Mouse (Mus musculus): ENCODE results near the gene Emid1.

Gene Emid1

DNA sequence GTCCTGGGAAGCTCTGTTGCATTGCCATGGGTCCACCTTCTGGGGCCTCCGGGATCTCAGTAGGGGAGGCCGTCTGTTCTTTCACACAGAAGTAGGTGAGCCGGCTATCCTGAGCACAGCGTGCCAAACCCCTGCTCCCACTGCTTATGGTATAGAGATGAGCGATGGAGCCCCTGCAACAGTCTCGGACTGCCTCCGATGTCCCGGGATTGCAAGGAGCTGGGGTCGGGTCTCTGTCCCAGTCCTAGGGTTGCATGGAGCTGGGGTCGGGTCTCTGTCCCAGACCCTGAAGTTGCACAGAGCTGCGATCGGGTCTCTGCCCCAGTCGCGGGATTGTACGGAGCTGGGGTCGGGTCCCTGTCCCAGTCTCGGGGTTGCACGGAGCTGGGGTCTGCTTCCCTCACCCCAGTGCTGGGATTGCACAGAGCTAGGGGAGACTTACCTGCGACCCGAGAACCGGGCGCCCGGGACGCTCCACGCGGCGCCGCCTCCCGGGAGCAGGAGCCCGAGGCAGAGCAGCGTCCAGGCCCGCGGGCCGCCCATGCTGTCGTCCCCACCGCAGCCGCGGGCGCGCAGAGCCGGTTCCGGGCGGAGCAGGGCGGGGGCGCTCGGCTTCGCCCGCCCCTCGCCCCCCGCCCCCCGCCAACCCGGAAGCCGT, at the start of gene Emid1:
TSS of gene Emid1 (minus strand) at position 578 of the 658 bp plus-strand sequence.
- no peak for DNase-seq (ENCODE audit: low spot score)

DNA sequence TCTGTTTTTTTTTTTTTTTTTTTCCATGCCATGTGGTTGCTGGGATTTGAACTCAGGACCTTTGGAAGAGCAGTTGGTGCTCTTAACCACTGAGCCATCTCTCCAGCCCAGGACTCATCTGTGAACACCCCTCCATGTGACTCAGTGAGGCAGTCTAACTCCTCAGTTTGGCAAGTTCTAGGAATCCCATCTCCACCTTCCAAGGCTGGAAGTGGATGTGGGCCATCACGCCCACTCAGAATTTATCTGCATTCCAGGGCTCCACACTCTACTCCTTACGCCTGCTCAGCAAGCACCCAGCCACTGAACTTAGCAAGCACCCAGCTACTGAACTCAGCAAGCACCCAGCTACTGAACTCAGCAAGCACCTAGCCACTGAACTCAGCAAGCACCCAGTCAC, 47.8 kb upstream of the Emid1 start:
- DNase-seq (ENCODE audit: low spot score), result no peak

DNA sequence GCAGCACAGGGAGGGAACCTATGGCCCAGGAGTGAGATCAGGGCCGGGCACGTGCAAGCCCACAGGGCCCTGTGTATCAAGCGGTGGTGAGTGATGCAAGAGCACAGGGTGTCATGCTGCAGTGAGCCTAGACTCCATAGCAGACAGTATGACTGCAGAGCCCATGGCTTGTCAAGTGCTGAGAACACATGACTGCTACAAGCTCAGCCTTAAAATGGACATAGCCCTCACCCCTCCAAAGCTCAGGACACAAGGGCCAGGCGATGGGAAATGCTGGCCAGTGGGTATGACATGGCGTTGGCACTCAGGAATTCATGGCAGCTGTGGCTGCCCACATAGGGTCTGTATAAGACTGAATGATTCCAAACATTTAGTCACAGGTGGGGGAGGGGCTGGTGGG, 45.0 kb upstream of the Emid1 start:
- DNase-seq (ENCODE audit: low spot score), result no peak

DNA sequence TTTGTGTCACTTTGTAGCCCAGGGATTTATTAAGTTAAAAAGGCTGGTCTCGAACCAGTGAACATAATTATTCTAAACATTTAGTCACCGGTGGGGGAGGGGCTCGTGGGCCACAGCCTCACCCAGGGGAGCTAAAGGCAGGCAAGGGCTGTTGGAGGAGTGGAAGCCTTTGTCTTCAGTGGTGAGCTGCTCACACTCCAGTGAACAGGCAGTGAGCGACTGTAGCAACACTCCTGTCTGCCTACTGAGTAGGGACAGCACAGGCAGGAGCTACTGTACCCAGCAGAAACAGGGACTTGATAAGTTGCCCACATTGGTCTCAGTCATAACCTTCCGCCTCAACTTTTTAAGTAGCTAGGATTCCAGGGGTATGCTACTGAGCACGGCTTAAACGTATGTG, 44.5 kb upstream of the Emid1 start:
- DNase-seq (ENCODE audit: low spot score), result no peak

DNA sequence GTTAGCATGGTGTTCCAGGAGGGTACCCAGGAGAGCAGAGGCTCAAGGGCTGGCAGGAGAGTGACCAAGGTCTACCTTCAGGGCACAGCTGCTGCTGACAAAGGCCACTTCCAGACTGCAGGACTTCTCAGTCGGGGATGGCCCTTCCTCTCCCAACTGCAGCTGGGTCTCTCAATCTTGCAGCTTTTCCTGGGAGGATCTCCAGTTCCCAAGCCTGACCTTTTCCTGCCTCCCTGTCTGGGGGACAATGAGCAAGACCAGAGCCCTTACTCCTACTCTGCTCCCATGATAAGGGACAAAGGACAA, 41.5 kb upstream of the Emid1 start:
- no peak for DNase-seq (ENCODE audit: low spot score)

DNA sequence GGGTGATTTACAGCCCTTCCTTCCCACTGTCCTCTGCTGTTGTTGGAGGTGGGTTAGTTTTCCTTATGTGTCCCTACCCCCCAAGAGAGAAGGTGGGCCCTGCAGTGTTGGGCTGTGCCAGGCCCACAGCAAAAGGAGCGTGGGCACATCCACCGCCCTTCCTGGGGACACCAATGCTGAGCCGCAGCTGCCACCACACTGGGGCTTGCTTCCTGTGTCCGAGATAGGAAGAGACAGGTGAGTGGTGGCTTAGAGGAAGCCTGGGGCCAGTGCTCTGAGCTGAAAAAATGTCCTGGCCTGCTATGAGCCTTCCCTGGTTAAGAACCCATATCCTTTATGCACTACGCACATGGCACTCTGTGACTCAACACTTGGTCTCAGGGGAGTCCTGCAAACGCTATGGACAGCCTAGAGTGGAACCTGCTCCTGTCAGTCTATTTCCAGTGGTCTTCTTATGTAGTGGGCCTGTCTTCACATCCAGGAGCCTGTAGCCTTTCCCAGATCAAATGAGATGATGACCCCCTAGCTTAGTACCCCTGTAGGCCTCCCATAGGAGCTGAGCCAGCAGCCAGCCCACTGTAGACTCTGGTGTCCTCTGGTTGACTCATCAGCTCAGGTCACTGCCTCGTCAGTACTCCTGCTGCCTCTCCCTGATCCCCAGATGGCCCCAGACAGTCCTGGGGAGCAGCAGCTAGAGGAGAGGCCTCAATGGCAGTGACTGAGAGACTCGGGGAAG, 41.0 kb upstream of the Emid1 start:
- DNase-seq (ENCODE audit: low spot score), result no peak

DNA sequence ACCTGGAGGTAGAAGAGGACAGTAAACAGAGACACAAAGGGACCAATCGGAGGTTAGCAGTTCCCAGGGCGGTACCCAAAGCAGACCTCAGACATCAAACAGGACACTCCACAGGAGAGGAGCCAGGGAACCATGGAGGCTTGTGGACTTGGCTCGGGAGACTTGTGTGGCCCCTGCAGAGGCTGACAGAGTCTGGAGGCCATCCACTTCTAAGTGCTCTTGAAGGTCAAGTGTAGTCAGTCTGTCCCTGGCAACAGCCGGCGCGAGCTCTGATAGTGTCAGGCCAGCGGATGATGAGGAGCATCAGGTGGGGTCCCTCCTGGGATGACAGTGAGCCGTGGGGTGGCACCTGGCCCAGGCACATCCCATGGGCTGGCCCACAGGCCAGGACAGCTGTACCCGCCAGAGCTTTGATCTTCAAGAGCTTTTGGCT, 40.0 kb upstream of the Emid1 start:
- DNase-seq (ENCODE audit: low spot score), result no peak

DNA sequence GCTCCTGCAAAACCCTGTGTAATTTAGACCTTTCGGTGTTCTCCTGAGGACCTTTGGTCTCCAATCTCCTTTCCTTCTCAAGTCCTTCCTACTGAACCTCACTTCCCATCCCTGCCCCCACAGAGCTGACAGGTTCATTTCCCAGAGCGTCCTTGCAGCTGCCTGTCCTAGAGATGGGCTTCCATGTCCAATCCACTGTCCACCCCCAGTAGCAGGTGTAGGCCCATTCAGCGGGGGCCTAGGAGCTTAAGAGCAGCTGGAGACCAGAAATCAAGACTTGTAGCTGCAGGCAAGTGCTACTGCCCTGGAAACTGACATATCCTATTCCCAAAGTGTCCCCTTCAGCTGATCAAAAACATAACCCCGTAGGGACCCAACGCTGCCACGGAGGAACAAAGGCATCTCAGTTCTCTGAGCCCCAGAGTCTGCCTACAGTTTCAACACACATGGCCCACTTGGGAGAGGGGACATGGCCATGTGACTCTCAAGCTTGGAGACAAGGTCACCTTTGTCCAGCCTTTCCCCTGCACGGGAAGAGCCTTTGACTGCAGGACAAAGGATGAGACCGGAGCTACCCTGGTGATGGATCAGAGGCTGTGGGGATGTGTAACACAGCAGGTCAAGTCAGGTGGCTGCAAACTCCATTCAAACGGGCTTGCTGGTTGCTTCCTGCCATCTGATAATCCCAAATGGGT, 37.3 kb upstream of the Emid1 start:
- DNase-seq (ENCODE audit: low spot score), result no peak

DNA sequence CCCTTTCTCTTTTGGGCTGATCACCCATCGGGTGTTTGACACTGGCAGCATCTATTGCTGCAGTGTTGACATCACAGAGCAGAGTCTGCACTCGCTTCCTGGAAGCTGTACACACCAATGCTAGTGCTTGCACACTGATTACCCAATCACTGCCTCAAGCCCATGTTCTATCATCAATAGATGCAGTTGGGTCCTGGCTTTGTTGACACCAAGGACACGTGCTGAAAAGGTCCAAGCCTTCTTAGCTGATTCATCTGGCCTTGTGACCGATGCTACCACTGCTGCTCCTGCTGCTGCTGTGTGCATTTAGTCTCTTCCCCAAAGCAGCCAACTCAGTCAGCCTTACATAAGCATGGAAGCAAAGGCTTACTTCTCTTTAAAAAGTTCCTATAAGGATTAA, 36.1 kb upstream of the Emid1 start:
- DNase-seq (ENCODE audit: low spot score), result no peak

DNA sequence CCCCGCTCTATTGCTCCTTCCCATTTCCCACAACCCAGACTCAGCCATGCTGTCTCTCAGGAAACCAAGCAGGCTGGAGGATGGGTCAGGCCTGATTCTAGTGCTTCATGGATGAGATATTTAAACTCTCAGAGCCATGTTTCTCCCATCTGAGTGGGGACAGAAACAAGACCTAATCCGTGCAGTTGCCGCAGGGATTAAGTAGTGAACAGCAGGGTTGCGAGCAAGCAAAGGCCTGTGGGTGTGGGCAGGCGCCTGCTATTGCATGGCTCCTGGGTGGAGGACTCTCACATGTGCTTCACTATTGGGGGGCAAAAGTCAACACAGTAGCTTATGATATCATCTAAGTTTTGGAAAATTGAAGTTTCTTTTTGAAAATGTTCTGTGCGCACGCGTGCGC, 32.8 kb upstream of the Emid1 start:
- DNase-seq (ENCODE audit: low spot score), result no peak

DNA sequence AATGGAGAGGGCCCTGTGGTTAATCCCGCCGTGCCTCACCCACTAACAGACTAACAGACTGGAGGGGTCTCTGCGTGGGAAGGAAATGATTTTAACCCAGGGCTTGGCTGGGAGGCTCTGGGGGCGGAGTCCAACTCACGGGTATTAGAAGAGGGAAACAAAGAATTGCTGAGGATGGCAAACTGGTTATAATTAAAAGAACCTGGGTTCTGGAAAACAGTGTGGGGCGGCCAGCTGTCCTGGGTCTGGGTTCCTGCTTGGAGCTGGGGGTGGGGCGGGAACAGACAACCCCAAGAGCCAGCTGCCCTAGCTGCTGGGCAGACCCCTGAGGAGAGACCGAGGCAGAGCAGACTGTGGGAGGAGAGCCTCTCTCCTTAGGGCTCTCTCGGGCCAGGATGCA, 32.2 kb upstream of the Emid1 start:
- DNase-seq (ENCODE audit: low spot score), result no peak

DNA sequence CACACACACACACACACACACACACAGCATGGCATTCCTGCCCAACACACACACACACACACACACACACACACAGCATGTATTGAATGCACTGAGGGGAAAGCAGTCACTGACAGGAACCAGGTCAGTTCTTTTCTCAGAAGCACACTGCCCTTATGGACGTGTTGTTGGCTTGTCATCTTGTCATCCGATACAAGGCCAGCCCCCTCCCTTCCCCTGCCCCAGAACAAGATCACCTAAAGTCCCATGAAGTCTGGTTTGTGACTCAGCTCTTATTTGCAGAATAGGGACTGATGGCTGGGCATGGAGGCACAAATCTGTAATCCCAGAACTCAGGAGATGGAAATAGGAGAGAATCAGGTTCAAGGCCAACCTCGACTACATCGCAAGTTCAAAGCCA, 30.8 kb upstream of the Emid1 start:
- DNase-seq (ENCODE audit: low spot score), result no peak

DNA sequence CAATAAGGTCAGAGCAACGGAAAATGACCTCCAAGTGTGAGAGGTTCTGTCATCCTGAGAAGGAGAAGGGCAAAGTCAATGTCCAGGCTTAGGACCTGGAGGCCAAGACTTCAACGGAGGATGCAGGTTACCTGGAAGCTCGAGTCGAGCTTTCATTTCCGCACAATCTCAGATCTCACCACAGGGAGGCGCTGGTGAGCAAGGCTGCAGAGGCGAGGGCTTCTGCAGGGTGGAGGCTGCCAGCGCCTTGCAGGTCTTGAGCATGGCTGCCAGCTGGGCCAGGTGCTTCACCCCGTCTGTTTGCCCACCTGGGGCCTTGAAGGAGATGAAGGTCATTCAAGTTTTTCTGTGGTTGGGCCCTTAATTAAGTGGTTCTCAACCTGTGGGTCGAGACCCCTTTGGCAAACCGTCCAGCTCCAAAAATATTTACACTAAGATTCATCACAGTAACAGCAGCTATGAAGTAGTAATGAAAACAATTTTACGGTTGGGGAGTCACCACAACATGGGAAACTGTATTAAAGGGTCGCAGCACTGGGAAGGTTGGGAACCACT, 29.9 kb upstream of the Emid1 start:
- DNase-seq (ENCODE audit: low spot score), result peak; percentile 72

DNA sequence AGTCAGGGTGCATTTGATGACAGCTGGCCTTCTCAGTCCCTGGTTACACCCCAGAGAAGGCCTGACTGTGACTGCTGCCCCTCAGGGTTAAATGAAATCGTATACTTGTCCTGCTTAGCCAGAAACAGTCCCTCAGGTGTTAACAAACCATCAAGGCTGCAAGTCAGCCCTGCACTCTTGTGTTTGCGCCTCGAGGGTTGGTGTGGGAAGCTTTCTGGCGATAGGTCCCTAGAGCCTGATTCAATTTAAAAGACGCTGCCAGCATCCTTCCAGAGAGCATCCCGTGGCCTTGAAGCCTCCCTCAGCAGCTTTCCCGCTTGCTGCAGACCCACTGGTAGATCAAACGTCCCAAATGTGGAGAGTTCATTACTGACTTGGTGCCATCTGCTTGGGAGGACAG, 27.3 kb upstream of the Emid1 start:
- DNase-seq (ENCODE audit: low spot score), result no peak

DNA sequence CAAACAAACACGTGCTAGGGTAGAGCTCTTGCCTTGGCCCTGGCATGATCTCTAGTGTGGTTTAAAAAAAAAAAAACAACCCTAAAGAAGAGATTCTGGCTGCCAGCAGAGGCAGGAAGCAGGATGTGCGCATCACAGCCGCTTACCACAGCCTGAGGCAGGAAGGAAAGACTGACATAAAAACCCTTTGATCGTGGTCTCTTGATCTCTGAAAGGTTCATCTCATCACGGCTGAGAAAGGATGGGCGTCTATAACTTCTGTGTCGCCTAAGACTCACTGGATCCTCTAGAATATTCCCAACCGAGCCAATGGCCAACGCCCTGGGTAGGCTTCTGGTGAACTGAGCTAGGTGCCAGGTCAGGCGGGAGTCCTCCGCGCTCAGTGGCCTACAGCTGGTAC, 25.1 kb upstream of the Emid1 start:
- no peak for DNase-seq (ENCODE audit: low spot score)

DNA sequence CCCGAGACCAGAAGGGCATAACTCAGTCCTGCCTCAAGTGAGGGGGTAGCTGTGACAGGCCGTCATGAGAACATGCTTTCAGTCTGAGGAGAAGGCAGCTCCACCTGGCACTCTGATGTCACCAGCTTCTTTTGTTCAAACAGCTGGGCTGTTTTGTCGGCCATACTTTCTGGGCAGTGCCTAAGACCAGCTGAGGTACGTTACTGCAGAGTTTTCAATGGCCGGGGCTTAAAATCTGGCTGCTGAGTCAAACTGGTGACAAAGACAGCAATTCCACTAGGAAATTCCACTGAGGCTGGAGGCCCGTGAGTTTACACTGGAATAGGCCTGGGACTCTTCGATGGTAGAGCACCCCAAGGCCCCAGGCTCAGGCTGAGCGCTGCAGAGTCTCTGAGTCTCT, 24.6 kb upstream of the Emid1 start:
- DNase-seq (ENCODE audit: low spot score), result no peak

DNA sequence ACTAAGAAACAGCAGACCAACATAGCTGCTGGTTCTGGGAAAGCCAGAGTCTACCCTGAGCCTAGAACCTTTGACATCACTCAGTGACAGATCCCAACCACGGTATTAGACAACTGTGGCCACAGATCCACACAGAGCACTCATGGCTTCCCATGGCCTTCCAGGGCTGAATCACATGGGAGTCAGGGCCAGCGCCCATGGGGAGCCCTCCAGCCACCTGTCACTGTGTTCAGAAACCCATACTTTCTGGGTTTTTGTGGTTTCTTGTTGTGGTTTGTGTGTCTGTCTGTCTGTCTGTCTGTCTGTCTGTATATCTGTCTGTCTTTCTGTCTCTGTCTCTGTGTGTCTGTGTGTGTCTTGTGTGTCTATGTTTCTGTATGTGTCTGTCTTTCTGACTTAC, 23.8 kb upstream of the Emid1 start:
- DNase-seq (ENCODE audit: low spot score), result no peak

DNA sequence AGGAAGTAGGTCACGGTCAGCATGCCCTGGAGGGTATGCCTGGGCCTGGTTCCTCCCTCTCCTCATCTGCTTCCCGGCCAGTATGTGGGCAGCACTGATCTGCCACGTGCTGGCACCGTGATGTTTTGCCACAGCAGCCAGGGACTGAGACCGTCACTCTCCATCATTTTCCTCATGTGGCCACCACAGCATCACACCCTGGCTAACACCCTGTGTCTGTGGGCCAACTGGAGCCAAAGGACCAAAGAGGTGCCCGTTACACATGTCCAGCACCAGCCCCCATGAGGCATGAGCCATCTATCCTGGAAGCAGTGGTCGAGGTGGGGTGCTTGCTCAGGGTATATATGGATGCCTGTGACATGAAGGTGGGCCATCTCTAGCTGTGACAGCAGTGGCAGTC, 23.1 kb upstream of the Emid1 start:
- no peak for DNase-seq (ENCODE audit: low spot score)

DNA sequence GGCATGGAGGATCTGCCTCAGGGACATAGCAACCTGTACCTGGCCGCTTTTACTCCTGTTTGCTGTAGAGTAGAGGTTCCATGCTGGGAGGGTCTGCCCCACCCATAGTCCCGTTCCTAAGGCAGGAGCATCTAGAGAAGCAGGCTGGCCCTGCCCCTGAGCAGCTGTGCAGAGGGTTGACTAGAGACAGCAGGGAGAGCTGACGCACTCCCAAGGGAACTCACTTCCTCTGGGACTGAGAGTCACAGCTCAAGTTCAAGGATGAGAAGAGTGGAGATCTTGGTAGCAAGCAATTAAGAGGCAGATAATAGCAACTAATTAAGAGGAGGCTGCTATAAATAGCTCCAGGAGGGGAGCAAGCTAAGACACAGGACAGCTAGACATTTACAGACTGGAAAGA, 20.8 kb upstream of the Emid1 start:
- DNase-seq (ENCODE audit: low spot score), result no peak

DNA sequence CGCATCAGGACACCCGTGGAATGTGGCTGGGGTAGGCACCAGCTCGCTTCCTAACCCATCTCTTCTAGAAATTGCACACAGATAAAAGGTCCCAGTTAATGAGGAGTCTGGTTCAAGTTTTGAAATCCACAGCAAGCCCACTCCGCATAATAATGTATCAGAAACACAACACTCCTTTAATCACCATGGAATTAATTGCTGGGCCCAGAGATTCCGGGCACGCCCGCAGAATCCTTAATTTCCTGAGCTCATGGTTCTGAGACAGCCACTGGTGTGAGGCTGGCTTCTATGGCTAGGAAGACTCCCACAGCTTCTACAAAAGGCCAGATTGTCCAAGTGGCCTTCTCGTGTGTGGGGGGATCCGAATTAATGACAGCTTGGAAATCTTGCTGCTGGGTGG, 15.3 kb upstream of the Emid1 start:
- peak; percentile 39 for DNase-seq (ENCODE audit: low spot score)

DNA sequence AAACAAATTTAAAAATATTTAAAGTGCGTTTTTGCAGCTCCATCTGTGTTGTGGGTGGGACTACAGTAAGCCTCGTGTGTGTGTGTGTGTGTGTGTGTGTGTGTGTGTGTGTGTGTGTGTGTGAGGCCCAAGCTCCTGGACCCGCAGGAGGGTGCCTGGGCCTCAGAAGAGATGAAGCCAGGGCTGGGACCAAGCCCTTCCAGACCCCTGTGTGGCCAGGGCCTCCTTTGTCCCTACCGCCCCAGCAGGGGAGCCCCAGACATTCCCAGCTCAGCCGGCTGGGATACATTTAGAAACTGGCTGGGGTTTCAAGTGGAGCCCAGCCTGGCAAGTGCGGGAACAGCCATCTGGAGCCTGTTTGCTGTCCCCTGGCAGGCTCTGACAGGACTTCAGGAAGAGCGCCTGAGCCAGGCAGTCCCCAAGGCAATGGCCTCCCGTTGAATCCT, 13.4 kb upstream of the Emid1 start:
- DNase-seq (ENCODE audit: low spot score), result peak; percentile 79

DNA sequence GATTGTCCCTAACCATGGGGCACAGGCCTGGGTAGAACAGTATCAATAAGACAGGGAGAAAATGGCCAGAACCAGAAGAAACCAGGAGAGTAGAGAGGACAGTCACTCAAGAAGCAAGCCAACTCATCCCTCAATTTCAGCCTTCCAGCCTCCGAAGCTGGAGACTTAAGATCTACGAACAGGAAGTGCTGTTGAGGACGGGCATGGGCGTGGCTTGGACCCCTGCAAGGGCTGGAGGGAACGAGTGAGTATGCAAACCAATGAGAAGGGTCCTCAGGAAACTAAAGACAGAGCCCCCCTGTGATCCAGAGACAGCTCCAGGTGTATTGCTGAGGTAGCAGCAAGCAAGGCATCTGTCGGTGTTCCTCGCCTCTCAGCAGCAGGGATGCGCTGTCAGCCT, 12.3 kb upstream of the Emid1 start:
- DNase-seq (ENCODE audit: low spot score), result no peak

DNA sequence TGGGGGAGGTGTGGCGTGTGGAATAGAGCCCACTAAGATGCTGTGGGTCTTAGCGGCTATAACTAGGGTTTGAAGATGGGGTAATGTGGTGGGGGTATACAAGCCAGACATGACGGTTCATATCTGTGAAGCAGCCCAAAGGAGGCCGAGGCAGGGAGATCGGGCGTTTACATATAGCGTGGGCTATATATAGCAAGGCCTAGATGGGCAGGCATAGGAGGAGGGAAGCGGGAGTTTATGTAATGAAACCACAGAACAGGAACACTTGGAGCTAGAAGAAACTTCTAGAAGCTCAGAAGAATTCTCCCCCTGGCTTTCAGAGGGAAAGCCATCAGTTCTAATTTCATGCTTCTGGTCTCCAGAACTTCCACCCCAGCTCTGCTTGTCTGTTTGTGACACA, 11.4 kb upstream of the Emid1 start:
- DNase-seq (ENCODE audit: low spot score), result no peak
